Mouse (Mus musculus): ENCODE measurements around the gene Mrpl16.

Mrpl16 gene

DNA sequence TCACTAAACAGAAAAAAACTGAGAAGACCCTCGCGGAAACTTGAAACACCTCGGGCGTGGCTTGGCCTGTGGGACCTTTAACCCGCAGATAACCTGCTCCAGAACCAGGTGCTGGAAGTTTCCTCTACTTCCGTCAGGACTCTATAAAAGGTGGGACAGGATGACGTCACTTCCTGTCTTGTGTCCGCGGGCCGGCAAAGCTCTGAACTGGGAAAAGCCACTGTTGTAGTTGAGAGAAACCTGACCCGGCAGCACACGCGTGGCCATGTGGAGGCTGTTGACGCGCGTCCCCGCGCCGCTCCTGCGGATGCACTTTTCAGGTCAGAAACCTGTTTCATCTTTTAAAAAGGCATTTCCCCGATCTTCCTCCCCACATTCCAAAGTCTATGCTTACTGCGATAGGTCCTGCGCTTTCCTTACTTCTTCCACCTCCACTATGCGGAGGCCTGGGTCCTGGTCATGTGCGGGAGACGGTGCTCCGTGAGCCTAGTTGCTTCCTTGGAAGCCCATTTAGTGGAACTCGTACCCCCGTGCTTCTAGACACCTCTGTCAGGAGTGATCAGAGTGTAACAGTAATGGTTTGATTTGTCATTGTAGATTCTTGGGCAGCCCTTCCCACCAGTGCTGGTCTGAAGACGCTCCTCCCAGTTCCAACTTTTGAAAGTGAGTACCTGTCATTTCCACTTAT is at the start of gene Mrpl16:
Mrpl16 (plus strand) TSS at position 187 of the 688 bp plus-strand sequence.
- DNase-seq (ENCODE audit: low read depth, low spot score): peak; percentile 96

GRCm38 (mm10) chr19:11723870-11724269 is 46.3 kb upstream of the Mrpl16 start:
- no peak for DNase-seq (ENCODE audit: low read depth, low spot score)

DNA sequence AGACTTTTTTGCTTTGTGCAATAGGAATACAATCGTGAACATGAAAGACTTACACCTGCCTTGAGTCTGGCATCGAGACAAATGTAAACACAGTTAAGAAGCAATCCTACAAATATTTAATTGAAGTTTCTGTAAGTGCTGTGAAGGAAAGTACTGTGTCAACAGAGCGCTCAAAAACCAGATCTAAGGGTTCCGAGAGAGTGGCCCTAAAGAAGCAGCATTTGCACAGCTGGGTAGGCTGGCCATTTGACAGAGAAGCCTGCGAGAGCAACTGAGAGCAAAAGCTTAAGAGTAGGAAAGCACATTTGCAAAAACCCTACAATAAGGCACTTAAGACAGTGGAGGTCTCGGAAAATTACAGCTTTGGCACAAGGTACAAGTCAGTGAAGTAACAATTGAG is 45.9 kb upstream of the Mrpl16 start:
- no peak for DNase-seq (ENCODE audit: low read depth, low spot score)

- no peak for DNase-seq (ENCODE audit: low read depth, low spot score)
Observed at GRCm38 (mm10) chr19:11725915-11726314, 44.3 kb upstream of the Mrpl16 start.

GRCm38 (mm10) chr19:11727304-11727703 is 42.9 kb upstream of the Mrpl16 start:
- no peak for DNase-seq (ENCODE audit: low read depth, low spot score)

GRCm38 (mm10) chr19:11730278-11730677 is 39.9 kb upstream of the Mrpl16 start:
- DNase-seq (ENCODE audit: low read depth, low spot score): no peak

GRCm38 (mm10) chr19:11736455-11736854 is 33.7 kb upstream of the Mrpl16 start:
- DNase-seq (ENCODE audit: low read depth, low spot score): no peak

DNA sequence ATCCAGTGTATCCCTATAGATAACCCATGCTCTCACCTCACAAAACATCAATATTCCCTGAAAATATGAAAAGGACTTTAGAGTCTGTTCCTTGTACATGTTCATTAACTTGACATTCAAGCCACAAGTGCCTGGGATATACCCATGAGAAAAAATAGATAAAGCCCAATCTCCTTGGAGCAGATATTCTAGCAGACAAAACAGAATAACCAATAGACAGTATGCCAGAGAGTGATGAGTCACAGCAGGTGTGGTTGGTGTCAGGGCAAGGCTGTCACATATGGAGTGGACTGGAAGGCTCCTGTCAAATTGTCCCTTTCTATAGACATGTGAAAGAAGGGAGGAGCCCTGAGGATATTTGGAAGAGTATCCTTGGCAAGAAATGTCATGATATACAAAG is 24.5 kb upstream of the Mrpl16 start:
- DNase-seq (ENCODE audit: low read depth, low spot score): no peak

DNA sequence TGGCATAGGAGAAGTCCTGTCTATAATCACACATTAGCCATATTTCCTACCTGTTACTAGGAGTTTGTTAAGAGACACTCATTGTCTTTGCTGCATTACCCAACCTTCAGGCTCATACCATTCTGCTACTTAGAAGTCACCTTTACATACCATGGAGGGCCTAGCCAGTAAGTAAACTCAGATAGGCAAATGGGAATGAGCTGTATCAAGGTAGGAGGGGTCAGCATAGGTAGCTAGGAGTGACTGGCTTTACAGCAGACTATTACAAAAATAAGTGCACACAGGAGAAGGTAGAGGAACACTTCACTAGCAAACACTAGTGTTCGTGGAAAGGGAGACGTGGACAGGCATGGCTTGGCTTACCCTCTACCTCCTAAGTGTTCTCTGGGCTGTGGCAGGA is 22.9 kb upstream of the Mrpl16 start, which contains the start of gene Gif:
Gif (plus strand) TSS at position 257 of the 400 bp plus-strand sequence.
- DNase-seq (ENCODE audit: low read depth, low spot score): no peak

DNA sequence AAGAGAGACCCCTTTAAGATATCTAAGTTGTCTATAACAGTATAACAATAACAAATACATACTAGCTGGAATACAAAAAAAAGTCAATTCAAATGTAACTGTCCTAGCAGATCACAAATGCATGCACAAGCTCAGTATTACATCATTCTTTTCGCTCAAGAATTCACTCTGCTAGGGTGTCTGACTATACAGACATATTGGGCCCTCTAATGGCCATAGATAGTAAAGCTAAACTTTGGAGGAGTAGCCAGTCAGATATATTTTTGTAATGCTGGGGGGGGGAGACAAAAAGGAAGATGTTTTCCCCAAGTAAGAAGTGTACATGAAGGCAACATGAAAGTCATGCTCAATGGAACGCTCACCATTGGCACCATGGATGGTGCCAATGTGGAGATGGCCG is 5.1 kb upstream of the Mrpl16 start:
- no peak for DNase-seq (ENCODE audit: low read depth, low spot score)

- no peak for DNase-seq (ENCODE audit: low read depth, low spot score)
Observed at GRCm38 (mm10) chr19:11766413-11766812, 3.8 kb upstream of the Mrpl16 start.

GRCm38 (mm10) chr19:11768163-11768562 is 2.0 kb upstream of the Mrpl16 start:
- DNase-seq (ENCODE audit: low read depth, low spot score): peak; percentile 71

- DNase-seq (ENCODE audit: low read depth, low spot score): no peak
Observed at GRCm38 (mm10) chr19:11769257-11769920, 802 bp upstream of the Mrpl16 start.

DNA sequence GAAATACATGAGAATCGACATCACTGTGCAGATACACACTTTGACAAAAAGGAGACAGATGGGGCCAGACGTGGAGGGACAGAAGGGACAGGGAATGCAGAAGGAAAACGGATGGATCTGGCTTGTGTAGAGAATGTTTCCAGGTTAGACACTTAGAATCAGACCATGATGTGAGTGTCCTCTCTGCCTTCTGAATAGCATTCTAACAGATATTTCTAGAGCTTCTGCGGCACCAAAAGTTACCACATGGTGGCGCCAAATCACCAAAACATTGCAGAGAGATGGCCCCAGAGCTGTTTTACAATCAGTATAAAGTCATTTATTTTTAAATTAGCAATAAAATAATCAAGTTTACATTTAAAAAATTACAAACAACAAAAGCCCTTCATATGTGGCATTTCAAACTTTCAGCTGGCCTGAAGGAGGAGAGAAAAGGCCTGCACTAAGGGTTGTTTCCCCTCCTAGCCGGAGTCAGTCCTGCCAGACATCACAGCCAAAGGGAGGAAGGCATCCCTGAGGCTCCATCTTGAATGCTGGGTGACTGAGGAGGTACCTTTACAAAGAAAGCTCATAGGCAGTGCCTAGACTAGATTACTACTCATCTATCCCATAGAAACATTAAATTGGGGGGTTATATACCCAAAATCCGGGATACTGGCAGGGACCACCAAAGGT is 7.1 kb downstream of the Mrpl16 start:
- peak; percentile 52 for DNase-seq (ENCODE audit: low read depth, low spot score)

GRCm38 (mm10) chr19:11785409-11786154 is 15.4 kb downstream of the Mrpl16 start:
- no peak for DNase-seq (ENCODE audit: low read depth, low spot score)

DNA sequence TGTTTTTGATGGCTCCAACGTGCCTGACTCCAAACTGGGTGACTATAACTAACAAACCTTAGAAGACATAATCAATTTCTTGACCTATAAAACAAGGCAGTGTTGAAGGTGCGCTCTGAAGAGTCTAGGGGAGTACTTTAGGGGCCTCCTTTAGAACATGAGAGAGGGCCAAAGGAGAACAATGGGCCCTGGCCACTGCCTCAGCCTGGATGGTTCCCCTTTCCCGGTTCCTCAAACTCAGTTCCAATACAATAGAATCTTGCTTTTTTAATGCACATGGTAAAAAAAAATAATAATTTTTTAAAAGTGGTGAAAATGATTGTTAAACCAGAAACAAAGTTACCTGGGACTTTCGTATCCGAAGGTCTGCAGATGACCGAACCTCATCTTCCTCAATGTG is 17.6 kb downstream of the Mrpl16 start:
- DNase-seq (ENCODE audit: low read depth, low spot score): no peak

DNA sequence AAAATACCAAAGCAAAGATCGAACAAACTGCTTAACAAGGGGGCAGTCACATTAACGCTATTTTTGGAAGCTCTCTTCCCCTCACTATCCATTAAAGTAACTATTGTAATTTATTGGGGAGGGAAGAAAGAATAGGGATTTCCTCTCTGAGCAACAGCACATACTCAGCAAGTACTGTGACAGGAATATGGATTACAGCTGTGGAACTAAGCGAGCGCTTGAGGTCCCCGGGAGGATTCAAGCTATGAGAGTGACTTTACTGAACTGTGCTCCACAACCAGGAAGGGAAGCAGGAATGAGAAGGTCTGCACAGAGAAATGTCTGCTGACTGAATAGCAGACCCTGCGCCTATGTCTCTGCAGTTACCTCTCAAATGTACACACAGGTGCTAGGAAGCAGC is 18.7 kb downstream of the Mrpl16 start:
- no peak for DNase-seq (ENCODE audit: low read depth, low spot score)

- peak; percentile 75 for DNase-seq (ENCODE audit: low read depth, low spot score)
Observed at GRCm38 (mm10) chr19:11791825-11792224, 21.6 kb downstream of the Mrpl16 start.

- no peak for DNase-seq (ENCODE audit: low read depth, low spot score)
Observed at GRCm38 (mm10) chr19:11793741-11794359, 23.7 kb downstream of the Mrpl16 start.

DNA sequence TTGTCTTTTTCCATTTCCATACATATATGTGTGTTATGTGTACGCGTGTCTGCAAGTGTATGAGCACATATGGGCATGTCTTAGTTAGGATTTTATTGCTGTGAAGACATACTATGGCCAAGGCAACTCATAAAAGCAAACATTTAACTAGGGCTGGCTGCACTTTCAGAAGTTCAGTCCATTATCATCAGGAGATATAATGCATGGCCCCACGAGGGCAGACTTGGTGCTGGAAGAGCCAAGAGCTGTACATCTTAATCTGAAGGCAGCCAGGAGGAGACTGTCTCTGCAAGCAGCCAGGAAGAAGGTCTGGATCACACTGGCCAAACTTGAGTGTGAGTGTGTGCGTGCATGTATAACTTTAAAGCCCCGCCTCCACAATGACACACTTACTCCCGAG is 24.3 kb downstream of the Mrpl16 start:
- no peak for DNase-seq (ENCODE audit: low read depth, low spot score)

DNA sequence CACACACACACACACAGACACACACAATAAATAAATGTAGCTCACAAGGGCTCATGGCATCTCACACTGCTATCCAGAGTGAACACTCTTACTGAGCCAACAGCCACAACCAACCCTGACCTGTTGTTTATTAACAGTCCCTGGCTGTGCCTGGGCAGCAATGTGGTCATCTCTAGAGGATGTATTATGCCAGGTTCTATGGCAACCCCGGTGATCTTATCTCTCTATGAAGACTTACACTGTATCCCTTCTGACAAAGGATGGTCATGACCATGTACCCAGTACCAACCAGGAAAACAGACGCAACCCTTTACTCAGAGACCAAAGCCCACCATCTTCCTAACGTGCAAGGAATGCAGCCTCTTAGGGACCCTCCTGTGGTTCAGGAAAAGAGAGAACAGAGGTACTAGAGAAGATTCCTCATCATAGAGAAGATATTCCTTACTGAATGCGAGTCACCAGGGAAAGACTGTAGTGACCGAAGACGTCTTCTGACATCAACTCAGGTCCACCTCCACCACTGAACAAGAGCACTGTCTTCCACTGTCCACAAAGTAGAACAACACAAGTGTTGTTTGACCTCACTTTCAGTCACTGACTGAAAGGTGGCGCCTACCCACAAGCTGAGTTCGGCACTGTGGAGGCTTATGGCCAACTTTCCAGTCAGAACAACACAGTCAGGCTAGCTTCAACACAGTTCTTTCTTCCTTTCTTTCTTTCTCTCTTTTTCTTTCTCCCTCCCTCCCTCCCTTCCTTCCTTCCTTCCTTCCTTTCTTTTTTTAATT is 30.5 kb downstream of the Mrpl16 start:
- DNase-seq (ENCODE audit: low read depth, low spot score): peak; percentile 49

All from R1 (cell line).